Mouse (Mus musculus): ENCODE measurements at regions not wholly inside any gene's neighbourhood (a gene's known extent, or its start where the extent isn't known, plus 50 kb on each side); places are given as distances from the start of the nearest gene placed in this dataset.

GRCm38 (mm10) chr6:104108386-104108785 lies 384.2 kb upstream of the Cntn6 start:
- TF ChIP-seq CHD2 (IDR thresholded peaks at IDR 0.05; ENCODE audit: low read depth, low read length) (no peak), ZNF384 (IDR thresholded peaks at IDR 0.05; ENCODE audit: low read depth, low read length) (no peak)
- Histone ChIP-seq H3K9me3 (ENCODE audit: control insufficient read depth, insufficient read depth, low read depth, low read length) (no peaks in the 10 kb centered on the region), H3K9ac (ENCODE audit: insufficient read depth, low read depth, low read length, poor library complexity, severe bottlenecking) (no peak overlapping the region), H3K4me1 (ENCODE audit: control insufficient read depth in 2 of 2, insufficient read depth in 2 of 2, low read length in 2 of 2, poor library complexity in 1 of 2) (no peaks in the 10 kb centered on the region), H3K27ac (ENCODE audit: insufficient read depth, low read depth, low read length, poor library complexity, severe bottlenecking) (no peak overlapping the region), H3K4me3 (ENCODE audit: insufficient read depth in 1 of 2, low read depth in 1 of 2, low read length in 2 of 2, poor library complexity in 1 of 2, severe bottlenecking in 1 of 2) (no peak overlapping the region), H3K36me3 (ENCODE audit: control insufficient read depth, insufficient read depth, low read length, poor library complexity, severe bottlenecking) (no peaks in the 10 kb centered on the region)
- no peak for DNase-seq (ENCODE audit: low read depth, low spot score)
- in situ Hi-C loops (cut with MboI; ENCODE audit: low sequenced_read_pairs in 2 of 2, unreplicated experiment in 2 of 2) = no loop called here

All from ES-E14 (cell line).